Mouse (Mus musculus) limb, embryonic 14.5 days (tissue): ENCODE data around the gene Atp2c1. TPM values are rescaled to one million over a fixed set of nuclear protein-coding genes. Genes with fewer than 3 reads are reported as not detected.
A peak's percentile ranks its signal among the peaks of the same experiment; 100 is the strongest.

ENCODE experiments used
- ATAC-seq: fragments of 200-750 bp; cut with Nextera tagmentation; 2 replicates; pipeline ENCODE4 v1.8.0; 2017; ENCODE audit warnings: low read depth, moderate number of reproducible peaks, moderate TSS enrichment; ENCODE audit not compliant: low FRiP score
- DNase-seq: peaks from one replicate; pipeline ENCODE4 v3.0.0-alpha.2; 2015; ENCODE audit warnings: low spot score
- H3K27ac ChIP-seq: fragments of 300-500 bp; sonication (generic); replicated peaks from 2 replicates; pipeline ENCODE4 v1.5.1; 2014; ENCODE audit warnings: low read depth, mild to moderate bottlenecking, low read length, moderate library complexity, mixed read lengths
- H3K27me3 ChIP-seq: fragments of 300-500 bp; sonication (generic); 2 replicates; pipeline ENCODE4 v1.6.1; 2014; ENCODE audit warnings: low read length, mixed read lengths; ENCODE audit not compliant: control insufficient read depth, insufficient read depth
- H3K36me3 ChIP-seq: fragments of 300-500 bp; sonication (generic); 2 replicates; pipeline ENCODE4 v1.6.1; 2014; ENCODE audit warnings: mild to moderate bottlenecking, low read length, moderate library complexity, mixed read lengths; ENCODE audit not compliant: control insufficient read depth, insufficient read depth
- H3K4me1 ChIP-seq: fragments of 300-500 bp; sonication (generic); 2 replicates; pipeline ENCODE4 v1.6.1; 2014; ENCODE audit warnings: antibody characterized with exemption, low read length, mixed read lengths; ENCODE audit not compliant: control insufficient read depth, insufficient read depth
- H3K4me2 ChIP-seq: fragments of 300-500 bp; sonication (generic); replicated peaks from 2 replicates; pipeline ENCODE4 v1.6.1; 2014; ENCODE audit warnings: low read depth, mild to moderate bottlenecking, low read length, moderate library complexity; ENCODE audit not compliant: severe bottlenecking
- H3K4me3 ChIP-seq: fragments of 300-500 bp; sonication (generic); replicated peaks from 2 replicates; pipeline ENCODE4 v1.5.1; 2014; ENCODE audit warnings: low read length
- H3K9ac ChIP-seq: fragments of 300-500 bp; sonication (generic); 2 replicates; pipeline ENCODE4 v1.6.1; 2014; ENCODE audit warnings: mild to moderate bottlenecking, low read depth, low read length, moderate library complexity; ENCODE audit not compliant: severe bottlenecking
- H3K9me3 ChIP-seq: fragments of 300-500 bp; sonication (generic); 2 replicates; pipeline ENCODE4 v1.6.1; 2016; ENCODE audit warnings: low read length; ENCODE audit not compliant: control insufficient read depth
- POLR2A ChIP-seq: fragments of 200-500 bp; IDR thresholded peaks from 2 replicates; pipeline ENCODE4 v1.8.0; 2012; ENCODE audit warnings: inconsistent platforms, mild to moderate bottlenecking, moderate library complexity, borderline replicate concordance; ENCODE audit not compliant: insufficient read depth, insufficient read length; ENCODE audit errors: extremely low read depth
- WGBS: fragments of 180-500 bp; shearing (Covaris S2); extraction: QIAGEN DNeasy Blood & Tissue Kit; methylation state at CpG from one replicate; pipeline ENCODE4 v1.1.7; 2014; 5-methylcytosine and 5-hydroxymethylcytosine counted together
- polyA plus RNA-seq, 2 experiments: library from polyadenylated mRNA; depleted of rRNA in 1 of 2; stranded (reverse) in 1 of 2; unstranded in 1 of 2; fragments of >200 nt; fragmentation: Nextera tagmentation in 1 of 2; extraction: Ambion mirVana in 1 of 2; gene quantifications; 2 replicates each; pipeline versions ENCODE4 v1.2.1 to v1.2.3; 2012 to 2014

The Atp2c1 gene
- polyA plus RNA-seq, 2 experiments: 53.0 to 62.8 TPM

- Histone ChIP-seq H3K27me3 (no peaks in the 10 kb centered on the region), H3K9ac (no peak overlapping the region), H3K27ac (no peak overlapping the region), H3K4me3 (no peak overlapping the region), H3K9me3 (no peaks in the 10 kb centered on the region), H3K36me3 (no peaks in the 10 kb centered on the region), H3K4me1 (0 out of 2 replicates have a peak, but pooled peaks cover 7% of the 10 kb centered on the region), H3K4me2 (no peak overlapping the region)
- TF ChIP-seq POLR2A: no peak
- DNase-seq (no peak), ATAC-seq (no peak)
- 46% methylated on average over 4 of the region's 4 CpGs for WGBS
Measured at GRCm38 (mm10) chr9:105551407-105551806, 24.3 kb upstream of the Atp2c1 start.

- no peaks in the 10 kb centered on the region for H3K36me3 ChIP-seq
- no peak for TF ChIP-seq POLR2A
- no peak overlapping the region for H3K27ac ChIP-seq
- DNase-seq (peak; percentile 19), ATAC-seq (peak; percentile 44; the same call in 1 of the 2 replicates)
- H3K9me3 ChIP-seq: no peaks in the 10 kb centered on the region
- no peaks in the 10 kb centered on the region for H3K27me3 ChIP-seq
- 48% methylated on average over 6 of the region's 6 CpGs for WGBS
- H3K4me3 ChIP-seq: no peak overlapping the region
- H3K9ac ChIP-seq: no peak overlapping the region
- H3K4me1 ChIP-seq: 0 out of 2 replicates have a peak, but pooled peaks cover 4% of the 10 kb centered on the region
- no peak overlapping the region for H3K4me2 ChIP-seq
Measured at GRCm38 (mm10) chr9:105549096-105549495, 22.0 kb upstream of the Atp2c1 start.

GRCm38 (mm10) chr9:105544013-105544750, 17.1 kb upstream of the Atp2c1 start:
- no peaks in the 10 kb centered on the region for H3K9me3 ChIP-seq
- WGBS: 81% methylated on average over 8 of the region's 8 CpGs
- no peak for DNase-seq
- H3K4me1 ChIP-seq: 0 out of 2 replicates have a peak, but pooled peaks cover 6% of the 10 kb centered on the region
- no peaks in the 10 kb centered on the region for H3K36me3 ChIP-seq
- H3K9ac ChIP-seq: no peak overlapping the region
- H3K4me2 ChIP-seq: no peak overlapping the region
- H3K4me3 ChIP-seq: no peak overlapping the region
- no peak for ATAC-seq
- no peak for TF ChIP-seq POLR2A
- no peaks in the 10 kb centered on the region for H3K27me3 ChIP-seq
- no peak overlapping the region for H3K27ac ChIP-seq

- Histone ChIP-seq H3K4me3 (no peak overlapping the region), H3K27me3 (no peaks in the 10 kb centered on the region), H3K9me3 (no peaks in the 10 kb centered on the region), H3K36me3 (no peaks in the 10 kb centered on the region), H3K4me1 (peaks cover 12% of the 10 kb centered on the region; the same call in 1 of the 2 replicates), H3K9ac (no peak overlapping the region), H3K4me2 (no peak overlapping the region), H3K27ac (no peak overlapping the region)
- 29% methylated on average over 8 of the region's 8 CpGs for WGBS
- ATAC-seq (no peak), DNase-seq (no peak)
- no peak for TF ChIP-seq POLR2A
Measured at GRCm38 (mm10) chr9:105537473-105537872, 10.4 kb upstream of the Atp2c1 start.

GRCm38 (mm10) chr9:105536877-105537276, 9.8 kb upstream of the Atp2c1 start:
- Histone ChIP-seq H3K4me2 (no peak overlapping the region; the same call in 1 of the 2 replicates), H3K4me1 (peaks cover 12% of the 10 kb centered on the region; the same call in 1 of the 2 replicates), H3K27me3 (no peaks in the 10 kb centered on the region), H3K9ac (no peak overlapping the region), H3K4me3 (no peak overlapping the region), H3K27ac (no peak overlapping the region), H3K9me3 (no peaks in the 10 kb centered on the region), H3K36me3 (no peaks in the 10 kb centered on the region)
- DNase-seq (no peak), ATAC-seq (no peak)
- 20% methylated on average over 10 of the region's 10 CpGs for WGBS
- no peak for TF ChIP-seq POLR2A

- WGBS: 70% methylated on average over 4 of the region's 4 CpGs
- no peaks in the 10 kb centered on the region for H3K27me3 ChIP-seq
- DNase-seq (no peak), ATAC-seq (no peak)
- no peak overlapping the region for H3K4me3 ChIP-seq
- no peaks in the 10 kb centered on the region for H3K9me3 ChIP-seq
- no peaks in the 10 kb centered on the region for H3K36me3 ChIP-seq
- no peak overlapping the region for H3K27ac ChIP-seq
- peaks cover 22% of the 10 kb centered on the region for H3K4me1 ChIP-seq
- TF ChIP-seq POLR2A: no peak
- H3K9ac ChIP-seq: no peak overlapping the region
- no peak overlapping the region for H3K4me2 ChIP-seq
Measured at GRCm38 (mm10) chr9:105525355-105525754, 1.8 kb downstream of the Atp2c1 start.
